Mouse (Mus musculus) liver, embryonic 14.5 days (tissue): ENCODE data around the gene Tnik. TPM values are rescaled to one million over a fixed set of nuclear protein-coding genes. Genes with fewer than 3 reads are reported as not detected.

Source experiments
- ATAC-seq: fragments of 200-750 bp; cut with Nextera tagmentation; 2 replicates; pipeline ENCODE4 v1.8.0; 2017; ENCODE audit warnings: moderate number of reproducible peaks, mild to moderate bottlenecking, moderate library complexity; ENCODE audit not compliant: insufficient read depth
- DNase-seq, 3 experiments: peaks; one replicate each; pipeline ENCODE4 v3.0.0-alpha.2; 2012 to 2013; ENCODE audit warnings: low read depth in 3 of 3, low spot score in 3 of 3
- H3K27ac ChIP-seq: fragments of 300-500 bp; sonication (generic); 2 replicates; pipeline ENCODE4 v1.5.1; 2014; ENCODE audit warnings: moderate library complexity, mild to moderate bottlenecking, control low read depth, inconsistent platforms
- H3K27me3 ChIP-seq: fragments of 300-500 bp; sonication (generic); 2 replicates; pipeline ENCODE4 v1.6.1; 2014; ENCODE audit warnings: mild to moderate bottlenecking, low read length, moderate library complexity; ENCODE audit not compliant: control insufficient read depth, insufficient read depth
- H3K36me3 ChIP-seq: fragments of 300-500 bp; sonication (generic); replicated peaks from 2 replicates; pipeline ENCODE4 v1.6.1; 2014; ENCODE audit warnings: low read depth; ENCODE audit not compliant: control insufficient read depth, insufficient read depth
- H3K4me1 ChIP-seq, 2 experiments: fragments of 200-500 bp in 1 of 2; fragments of 300-500 bp in 1 of 2; sonication (generic) in 1 of 2; replicated peaks; 2 replicates each; pipeline ENCODE4 v1.6.1; 2012 to 2014; ENCODE audit warnings: antibody characterized with exemption in 1 of 2, inconsistent platforms in 1 of 2, low read length in 1 of 2; ENCODE audit not compliant: control insufficient read depth in 2 of 2, insufficient read depth in 2 of 2
- H3K4me2 ChIP-seq: fragments of 300-500 bp; sonication (generic); 2 replicates; pipeline ENCODE4 v1.6.1; 2014; ENCODE audit warnings: low read depth, mild to moderate bottlenecking, control low read depth, moderate library complexity
- H3K4me3 ChIP-seq, 2 experiments: fragments of 200-500 bp in 1 of 2; fragments of 300-500 bp in 1 of 2; sonication (generic) in 1 of 2; 2 replicates each; pipeline ENCODE4 v1.5.1; 2012 to 2014; ENCODE audit warnings: low read depth in 2 of 2, low read length in 2 of 2, mild to moderate bottlenecking in 2 of 2, control low read depth in 1 of 2, inconsistent platforms in 1 of 2, moderate library complexity in 1 of 2; ENCODE audit not compliant: insufficient read depth in 1 of 2
- H3K9ac ChIP-seq: fragments of 300-500 bp; sonication (generic); replicated peaks from 2 replicates; pipeline ENCODE4 v1.6.1; 2014; ENCODE audit warnings: mild to moderate bottlenecking, control low read depth, moderate library complexity
- H3K9me3 ChIP-seq: fragments of 300-500 bp; sonication (generic); 2 replicates; pipeline ENCODE4 v1.6.1; 2016; ENCODE audit warnings: low read length, mixed read lengths; ENCODE audit not compliant: control insufficient read depth
- CTCF ChIP-seq: IDR thresholded peaks from 2 replicates; pipeline ENCODE4 v1.5.1; 2016; ENCODE audit warnings: antibody characterized with exemption, low read depth, control low read depth
- EP300 ChIP-seq: IDR thresholded peaks from 2 replicates; pipeline ENCODE4 v1.6.1; 2016; ENCODE audit warnings: antibody characterized with exemption, low read depth
- WGBS: fragments of 180-500 bp; shearing (Covaris S2); extraction: QIAGEN DNeasy Blood & Tissue Kit; methylation state at CpG from one replicate; pipeline ENCODE4 v1.1.7; 2014; ENCODE audit not compliant: insufficient replicate concordance; 5-methylcytosine and 5-hydroxymethylcytosine counted together
- polyA plus RNA-seq, 2 experiments: library from polyadenylated mRNA; depleted of rRNA in 1 of 2; stranded (reverse) in 1 of 2; unstranded in 1 of 2; fragments of >200 nt; fragmentation: Nextera tagmentation in 1 of 2; extraction: Ambion mirVana in 1 of 2; gene quantifications; 2 replicates each; pipeline versions ENCODE4 v1.2.1 to v1.2.3; 2012 to 2014

Tnik gene
- polyA plus RNA-seq, 2 experiments = 0.89 to 2.0 TPM

DNA sequence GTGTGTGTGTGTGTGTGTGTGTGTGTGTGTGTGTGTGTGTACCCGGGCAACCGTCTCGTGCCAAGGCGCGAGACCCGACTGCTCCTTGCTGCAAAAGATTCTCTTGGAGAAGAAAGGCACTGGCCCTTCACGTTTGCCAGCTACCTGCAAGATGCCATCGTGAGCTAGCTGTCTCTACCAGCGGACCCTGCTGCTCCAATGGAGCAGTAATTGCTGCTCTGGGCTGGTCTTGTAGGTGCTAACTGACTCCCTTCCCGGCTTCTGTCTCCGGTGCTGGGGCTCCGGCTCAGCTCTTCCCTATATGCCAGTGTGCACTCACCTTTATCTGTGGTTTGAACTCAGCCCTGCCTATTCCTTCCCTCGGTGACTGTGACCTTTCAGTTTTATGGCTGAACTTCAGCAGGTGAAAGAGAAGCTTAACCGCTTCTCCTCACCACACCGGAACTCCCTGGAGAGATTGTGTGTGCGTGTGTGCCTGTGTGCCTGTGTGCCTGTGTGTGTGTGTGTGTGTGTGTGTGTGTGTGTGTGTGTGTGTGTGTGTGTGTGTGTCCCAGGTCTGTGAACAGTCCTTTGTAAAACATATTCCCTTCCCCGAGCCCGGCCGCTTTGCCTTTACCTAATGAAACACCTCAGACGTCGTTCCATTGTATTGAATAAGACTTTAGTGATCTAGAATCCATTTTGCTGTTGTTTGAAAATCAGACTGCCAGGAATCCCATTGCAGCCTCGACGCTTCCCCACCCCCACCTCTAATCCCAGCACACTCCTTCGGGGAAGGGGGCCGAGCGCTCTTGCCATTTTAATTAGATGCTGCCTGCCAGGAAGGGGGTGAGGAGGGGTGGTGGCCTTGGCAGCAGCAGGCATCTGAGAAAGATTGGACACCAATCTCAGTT is 1.2 kb downstream of the Tnik start:
- TF ChIP-seq EP300 = no peak
- no peak for TF ChIP-seq CTCF
- Histone ChIP-seq H3K4me1 (peaks cover 0 to 10% of the 10 kb centered on the region in 2 experiments; a peak in 2 of 4 replicates), H3K9ac (peak overlapping the region; percentile 24; the same call in 1 of the 2 replicates), H3K36me3 (no peaks in the 10 kb centered on the region), H3K27ac (no peak overlapping the region), H3K9me3 (no peaks in the 10 kb centered on the region), H3K4me2 (peak overlapping the region; percentile 68), H3K4me3 (peak overlapping the region; percentile 56 to 85), H3K27me3 (peaks cover 6% of the 10 kb centered on the region; the same call in 1 of the 2 replicates)
- 3% methylated on average over 26 of the region's 26 CpGs for WGBS
- ATAC-seq (no peak), DNase-seq (no peak)

DNA sequence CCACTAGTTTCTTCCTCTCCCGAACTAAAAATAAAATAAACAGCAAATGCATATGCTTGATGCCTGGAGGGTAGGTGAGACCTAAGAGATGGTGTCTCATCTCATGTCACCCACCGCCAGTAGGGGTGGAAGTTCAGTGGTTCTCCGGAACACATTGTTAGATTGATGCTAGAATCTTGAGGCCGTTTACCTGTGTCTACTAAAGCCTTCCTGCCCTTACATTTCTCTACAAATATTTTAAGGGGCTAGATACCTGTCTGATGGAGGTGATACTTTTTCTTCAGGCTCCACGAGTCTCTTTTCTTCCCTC is 1.8 kb downstream of the Tnik start:
- peaks cover 6% of the 10 kb centered on the region; the same call in 1 of the 2 replicates for H3K27me3 ChIP-seq
- no peak for ATAC-seq
- no peak overlapping the region for H3K27ac ChIP-seq
- no peak overlapping the region for H3K9ac ChIP-seq
- peaks cover 0 to 10% of the 10 kb centered on the region in 2 experiments; a peak in 2 of 4 replicates for H3K4me1 ChIP-seq
- no peak for DNase-seq
- H3K9me3 ChIP-seq = no peaks in the 10 kb centered on the region
- H3K4me3 ChIP-seq = peak overlapping the region in 1 of 2 experiments; percentile 32; a peak in 2 of 4 replicates
- H3K4me2 ChIP-seq = peak overlapping the region; percentile 68
- no peaks in the 10 kb centered on the region for H3K36me3 ChIP-seq
- TF ChIP-seq CTCF (no peak), EP300 (no peak)
- WGBS = 23% methylated on average over 5 of the region's 5 CpGs

DNA sequence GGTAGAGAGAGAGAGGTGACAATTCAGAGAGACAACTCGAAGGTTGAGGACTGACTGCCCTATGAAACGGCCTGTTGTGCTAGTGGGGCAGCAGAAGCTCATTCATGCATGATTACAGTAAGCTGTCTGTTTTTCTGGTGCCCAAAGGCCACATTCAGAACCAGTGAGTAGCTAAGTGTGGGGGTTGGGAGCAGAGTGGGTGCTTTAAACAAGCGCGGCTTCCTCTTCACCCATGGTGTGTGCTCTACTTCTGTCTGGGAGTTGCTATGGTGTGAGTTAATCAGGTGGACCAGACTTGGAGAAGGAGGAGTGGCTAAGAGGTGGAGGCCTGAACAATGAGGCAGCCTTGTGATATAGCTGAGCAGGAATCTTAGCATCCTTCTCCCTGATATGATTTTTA is 2.2 kb downstream of the Tnik start:
- ATAC-seq (no peak), DNase-seq (no peak)
- H3K27ac ChIP-seq = no peak overlapping the region
- WGBS = 16% methylated on average over 4 of the region's 4 CpGs
- H3K36me3 ChIP-seq = no peaks in the 10 kb centered on the region
- peak overlapping the region; percentile 68; the same call in 1 of the 2 replicates for H3K4me2 ChIP-seq
- TF ChIP-seq EP300 (no peak), CTCF (no peak)
- H3K4me3 ChIP-seq = no peak overlapping the region
- peaks cover 6% of the 10 kb centered on the region; the same call in 1 of the 2 replicates for H3K27me3 ChIP-seq
- H3K9ac ChIP-seq = no peak overlapping the region
- peaks cover 0 to 10% of the 10 kb centered on the region in 2 experiments; a peak in 2 of 4 replicates for H3K4me1 ChIP-seq
- no peaks in the 10 kb centered on the region for H3K9me3 ChIP-seq

DNA sequence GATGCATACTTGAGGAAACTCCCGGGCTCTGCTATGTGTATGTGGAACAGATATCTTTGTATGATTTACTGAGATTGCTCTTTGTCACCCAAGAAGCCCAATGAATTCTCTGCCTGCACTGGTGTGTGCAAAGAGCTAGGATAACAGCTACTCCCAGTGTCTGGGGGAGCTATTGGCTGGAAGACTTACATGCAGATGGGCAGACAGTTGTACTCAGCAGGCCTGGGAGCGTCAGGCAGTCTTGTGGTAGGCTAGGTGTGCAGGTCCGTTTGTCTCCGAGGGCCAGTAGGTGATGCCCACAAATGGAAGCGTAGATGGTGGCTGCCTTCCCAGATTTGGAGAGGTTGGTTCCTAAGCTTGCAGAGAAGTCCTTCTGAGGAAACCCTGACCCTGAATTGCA is 2.6 kb downstream of the Tnik start:
- no peak overlapping the region for H3K4me3 ChIP-seq
- 66% methylated on average over 5 of the region's 5 CpGs for WGBS
- DNase-seq (no peak), ATAC-seq (no peak)
- no peak overlapping the region for H3K4me2 ChIP-seq
- H3K27ac ChIP-seq = no peak overlapping the region
- H3K9ac ChIP-seq = no peak overlapping the region
- TF ChIP-seq CTCF (no peak), EP300 (no peak)
- H3K36me3 ChIP-seq = no peaks in the 10 kb centered on the region
- H3K9me3 ChIP-seq = no peaks in the 10 kb centered on the region
- H3K27me3 ChIP-seq = peaks cover 6% of the 10 kb centered on the region; the same call in 1 of the 2 replicates
- peaks cover 0 to 10% of the 10 kb centered on the region in 2 experiments; a peak in 2 of 4 replicates for H3K4me1 ChIP-seq

DNA sequence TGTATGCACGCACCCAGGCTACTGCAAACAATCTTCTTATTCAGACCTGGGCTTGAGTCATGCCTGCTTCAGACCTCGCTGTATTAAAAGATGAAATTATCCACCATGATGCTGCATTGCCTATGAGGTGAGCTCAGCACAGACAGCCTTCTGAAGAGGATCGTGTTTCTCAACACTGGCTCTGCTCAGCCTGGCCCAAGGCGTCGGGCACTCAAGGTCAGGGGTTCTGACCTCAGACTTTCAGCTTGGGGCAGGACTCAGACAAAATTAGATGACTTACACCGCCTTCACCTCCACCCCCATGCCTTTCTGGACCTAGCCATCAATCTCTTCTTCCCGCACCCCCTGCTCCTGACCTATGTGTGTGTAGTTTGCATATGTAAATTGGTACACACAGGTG is 4.2 kb downstream of the Tnik start:
- DNase-seq = no peak
- Histone ChIP-seq H3K27me3 (peaks cover 4% of the 10 kb centered on the region; the same call in 1 of the 2 replicates), H3K27ac (no peak overlapping the region), H3K4me2 (no peak overlapping the region), H3K36me3 (no peaks in the 10 kb centered on the region), H3K9me3 (no peaks in the 10 kb centered on the region), H3K4me3 (no peak overlapping the region), H3K4me1 (peaks cover 0 to 7% of the 10 kb centered on the region in 2 experiments; a peak in 2 of 4 replicates), H3K9ac (no peak overlapping the region)
- 71% methylated on average over 7 of the region's 7 CpGs for WGBS
- TF ChIP-seq EP300 (no peak), CTCF (no peak)
- no peak for ATAC-seq
